ENCODE assay signal across 8 mouse cellular contexts in the genomic region with DNA sequence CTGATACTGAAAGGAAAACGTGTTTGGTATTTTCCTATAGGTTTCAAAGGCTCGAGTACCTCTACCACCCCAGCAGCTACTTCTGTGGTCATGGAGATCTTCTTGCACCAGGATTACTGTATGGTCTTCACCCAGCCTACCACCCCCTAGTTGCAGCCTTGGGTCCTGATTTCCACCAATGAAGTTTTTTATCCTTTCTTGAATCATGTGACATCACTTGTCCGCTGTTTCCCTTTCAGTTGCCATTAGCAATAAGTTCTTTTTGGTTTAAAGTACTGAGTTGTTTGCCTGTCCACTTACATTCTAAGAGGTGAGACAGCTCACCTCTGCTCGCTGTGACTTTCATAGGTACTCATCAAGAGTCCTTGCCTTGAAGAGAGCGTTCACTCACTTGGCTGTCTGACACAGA. TPM values are rescaled to one million over a fixed set of nuclear protein-coding genes. Genes with fewer than 3 reads are reported as not detected.
DNase-seq lines count a peak whose midpoint lies in the region; ATAC-seq and TF ChIP-seq lines count a peak whose summit lies in the region.

No protein-coding gene starts in this region.

- H3K27ac ChIP-seq in CH12.LX (ENCODE audit: insufficient read depth, low read depth): no peak overlapping the region
- no peak overlapping the region for H3K27ac ChIP-seq in embryonic facial prominence, embryonic 11.5 days (replicated peaks; ENCODE audit: low read depth, low read length)
- H3K27ac ChIP-seq in hindbrain, embryonic 15.5 days (replicated peaks): peak overlapping the region; percentile 83
- H3K27ac ChIP-seq in liver, embryonic 11.5 days (ENCODE audit: low read depth, low read length): peak overlapping the region; percentile 62; the same call in 1 of the 2 replicates

- H3K9me3 ChIP-seq in CH12.LX (replicated peaks; ENCODE audit: low read length): no peaks in the 10 kb centered on the region
- no peaks in the 10 kb centered on the region for H3K9me3 ChIP-seq in embryonic facial prominence, embryonic 11.5 days (replicated peaks; ENCODE audit: control insufficient read depth, low read length)
- no peaks in the 10 kb centered on the region for H3K9me3 ChIP-seq in hindbrain, embryonic 15.5 days
- no peaks in the 10 kb centered on the region for H3K9me3 ChIP-seq in liver, embryonic 11.5 days (ENCODE audit: control insufficient read depth, low read length)

- peaks cover 0 to 12% of the 10 kb centered on the region in 2 experiments; a peak in 2 of 4 replicates for H3K4me1 ChIP-seq in CH12.LX (ENCODE audit: control insufficient read depth in 1 of 2, insufficient read depth in 2 of 2)
- H3K4me1 ChIP-seq in embryonic facial prominence, embryonic 11.5 days (ENCODE audit: control insufficient read depth, insufficient read depth, low read length): no peaks in the 10 kb centered on the region
- peaks cover 11% of the 10 kb centered on the region for H3K4me1 ChIP-seq in hindbrain, embryonic 15.5 days (replicated peaks)
- H3K4me1 ChIP-seq in liver, embryonic 11.5 days (replicated peaks; ENCODE audit: control insufficient read depth, insufficient read depth, low read length): no peaks in the 10 kb centered on the region; the same call in 1 of the 2 replicates

- TF ChIP-seq RAD21 in CH12.LX (IDR thresholded peaks at IDR 0.05; ENCODE audit: low read depth, low read length): no peak

- H3K4me2 ChIP-seq in CH12.LX (ENCODE audit: insufficient read depth, low read depth, poor library complexity, severe bottlenecking) (peak overlapping the region; percentile 39), myocyte (ENCODE audit: low read depth) (peak overlapping the region; percentile 72)
- peak overlapping the region; percentile 62 for H3K4me2 ChIP-seq in embryonic facial prominence, embryonic 11.5 days (ENCODE audit: low read depth, low read length)
- H3K4me2 ChIP-seq in hindbrain, embryonic 15.5 days: peak overlapping the region; percentile 65
- peak overlapping the region; percentile 75 for H3K4me2 ChIP-seq in liver, embryonic 11.5 days

- in situ Hi-C loops in CH12.LX (cut with MboI; ENCODE audit: low pct_ligation_motif_present, low pct_unique_long_range_greater_than_20kb, low sequenced_read_pairs): no loop called here

- H3K79me2 ChIP-seq in CH12.LX (replicated peaks; ENCODE audit: control insufficient read depth, extremely low read depth, insufficient read depth, poor library complexity, severe bottlenecking): peaks cover 2% of the 10 kb centered on the region; the same call in 1 of the 2 replicates
- no peaks in the 10 kb centered on the region for H3K79me2 ChIP-seq in myocyte (ENCODE audit: control insufficient read depth, insufficient read depth)

- H3ac ChIP-seq in myocyte (ENCODE audit: control insufficient read depth, insufficient read length): peak overlapping the region; percentile 34

- peak overlapping the region; percentile 65 for H3K9ac ChIP-seq in CH12.LX (ENCODE audit: insufficient read depth, low read depth)
- H3K9ac ChIP-seq in embryonic facial prominence, embryonic 11.5 days (replicated peaks; ENCODE audit: low read length): peak overlapping the region; percentile 90
- H3K9ac ChIP-seq in hindbrain, embryonic 15.5 days: peak overlapping the region; percentile 70
- H3K9ac ChIP-seq in liver, embryonic 11.5 days (ENCODE audit: low read depth, low read length): peak overlapping the region; percentile 92

- dilution Hi-C loops in CH12.LX (cut with MboI; ENCODE audit: extremely low pct_ligation_motif_present, extremely low pct_unique_long_range_greater_than_20kb, low sequenced_read_pairs): no loop called here

- DNase-seq in gastrocnemius, adult 18-20 months (ENCODE audit: low spot score): peak; percentile 8
- no peak for DNase-seq in gastrocnemius, postnatal 14 days
- peak; percentile 47 for DNase-seq in CH12.LX (ENCODE audit: extremely low read depth)
- no peak for DNase-seq in embryonic facial prominence, embryonic 11.5 days (ENCODE audit: low spot score)
- no peak for DNase-seq in liver, embryonic 11.5 days (ENCODE audit: low spot score)
- no peak for DNase-seq in spleen, adult 18-20 months

- TF ChIP-seq CTCF in CH12.LX (conservative IDR thresholded peaks at IDR 0.05 in 1 of 2, IDR thresholded peaks at IDR 0.05 in 1 of 2; ENCODE audit: low read depth in 2 of 2, low read length in 2 of 2): no peak

- TF ChIP-seq EP300 in CH12.LX (IDR thresholded peaks at IDR 0.05; ENCODE audit: low read length): peak; percentile 35; the same call in 1 of the 2 replicates

- 50% methylated on average over 5 of the region's 5 CpGs for WGBS in embryonic facial prominence, embryonic 11.5 days
- WGBS in hindbrain, embryonic 15.5 days: 34% methylated on average over 5 of the region's 5 CpGs
- WGBS in liver, embryonic 11.5 days: 43% methylated on average over 5 of the region's 5 CpGs

- intact Hi-C loops in gastrocnemius, postnatal 14 days (cut with DNase I; ENCODE audit: low total_unique reads): no loop called here

- no peak for TF ChIP-seq POLR2A in CH12.LX (IDR thresholded peaks at IDR 0.05; ENCODE audit: low read depth, low read length)
- TF ChIP-seq POLR2A in myocyte (IDR thresholded peaks at IDR 0.05; ENCODE audit: insufficient read length, low read depth): no peak

- H3K4me3 ChIP-seq in CH12.LX (replicated peaks in 1 of 3; ENCODE audit: low read depth in 2 of 3, low read length in 2 of 3, poor library complexity in 1 of 3) (peak overlapping the region; percentile 79 to 88 (median 82)), myocyte (peak overlapping the region; percentile 63)
- peak overlapping the region; percentile 77 for H3K4me3 ChIP-seq in embryonic facial prominence, embryonic 11.5 days (ENCODE audit: low read depth, low read length)
- peak overlapping the region; percentile 64 for H3K4me3 ChIP-seq in hindbrain, embryonic 15.5 days
- peak overlapping the region; percentile 83 for H3K4me3 ChIP-seq in liver, embryonic 11.5 days (ENCODE audit: low read depth, low read length)

- H3K27me3 ChIP-seq in CH12.LX (replicated peaks) (no peaks in the 10 kb centered on the region), myocyte (ENCODE audit: control insufficient read depth, insufficient read depth, insufficient read length) (no peaks in the 10 kb centered on the region)
- no peaks in the 10 kb centered on the region for H3K27me3 ChIP-seq in embryonic facial prominence, embryonic 11.5 days (ENCODE audit: control insufficient read depth, insufficient read depth, low read length)
- H3K27me3 ChIP-seq in hindbrain, embryonic 15.5 days: no peaks in the 10 kb centered on the region
- no peaks in the 10 kb centered on the region for H3K27me3 ChIP-seq in liver, embryonic 11.5 days (replicated peaks; ENCODE audit: control insufficient read depth, insufficient read depth, low read length)

- ATAC-seq in embryonic facial prominence, embryonic 11.5 days (replicated peaks; ENCODE audit: insufficient number of reproducible peaks, low FRiP score, low TSS enrichment, low read depth): no peak; the same call in none of the 2 replicates
- ATAC-seq in hindbrain, embryonic 15.5 days (ENCODE audit: low FRiP score, low read depth): peak; percentile 82
- peak; percentile 69; the same call in 1 of the 2 replicates for ATAC-seq in liver, embryonic 11.5 days (replicated peaks; ENCODE audit: low FRiP score)

- H3K36me3 ChIP-seq in CH12.LX (replicated peaks in 1 of 2; ENCODE audit: control insufficient read depth in 1 of 2, insufficient read depth in 1 of 2, low read length in 1 of 2): peaks cover 0 to 17% of the 10 kb centered on the region in 2 experiments
- H3K36me3 ChIP-seq in embryonic facial prominence, embryonic 11.5 days (replicated peaks; ENCODE audit: control insufficient read depth, insufficient read depth, low read depth, low read length): no peaks in the 10 kb centered on the region
- H3K36me3 ChIP-seq in hindbrain, embryonic 15.5 days: peaks cover 11% of the 10 kb centered on the region
- no peaks in the 10 kb centered on the region for H3K36me3 ChIP-seq in liver, embryonic 11.5 days (ENCODE audit: control insufficient read depth, insufficient read depth, low read length)
- H3K36me3 ChIP-seq in myocyte (ENCODE audit: control insufficient read depth, insufficient read depth): no peaks in the 10 kb centered on the region

TF ChIP-seq in CH12.LX, 34 proteins besides CTCF, POLR2A, EP300 and RAD21:
- no peak for TF ChIP-seq CHD1 (IDR thresholded peaks at IDR 0.05; ENCODE audit: low read depth, low read length)
- TF ChIP-seq MAX (IDR thresholded peaks at IDR 0.05; ENCODE audit: low read length): 0 out of 2 replicates have a peak, but pooled peaks have one; percentile 48
- TF ChIP-seq PAX5 (IDR thresholded peaks at IDR 0.05; ENCODE audit: low read length): no peak
- 0 out of 2 replicates have a peak, but pooled peaks have one; percentile 0 for TF ChIP-seq HCFC1 (IDR thresholded peaks at IDR 0.05; ENCODE audit: low read depth, low read length)
- TF ChIP-seq CHD2 (IDR thresholded peaks at IDR 0.05; ENCODE audit: low read length): no peak

TF ChIP-seq in myocyte, 11 proteins besides CTCF, POLR2A, EP300 and RAD21:
- peak; percentile 51 for TF ChIP-seq USF1 (IDR thresholded peaks at IDR 0.05; ENCODE audit: low read depth)
- TF ChIP-seq MAX (IDR thresholded peaks at IDR 0.05; ENCODE audit: low read depth): no peak
- TF ChIP-seq CEBPB (IDR thresholded peaks at IDR 0.05; ENCODE audit: insufficient read depth, poor library complexity, severe bottlenecking): 0 out of 2 replicates have a peak, but pooled peaks have one; percentile 21

RNA-seq across cellular contexts. Expression of a gene that starts 0.6 kb away (rescaled TPM):
- 10 to 100 TPM in 1 of 2 experiments, 1 to 10 TPM in 1; 9.8 to 10.2 TPM for total RNA-seq in gastrocnemius, adult 18-20 months (2021)
- 1 to 10 TPM; 8.2 to 8.6 TPM for total RNA-seq in gastrocnemius, postnatal 14 days (2021)
- total RNA-seq in CH12.LX (2012; rRNA removed) (10.5 and 11.0 TPM in 2 replicates), CH12.LX (2014; rRNA removed) (25.2 and 26.2 TPM in 2 replicates)
- polyA plus RNA-seq in CH12.LX (2012; ENCODE audit: insufficient read length, low read depth) (11.6 and 12.6 TPM in 2 replicates), myocyte (2012; fragmentation: generic; extraction: Trizol) (5.1 TPM)
- 15.7 and 16.1 TPM in 2 replicates for polyA plus RNA-seq in embryonic facial prominence, embryonic 11.5 days (2014; fragmentation: Nextera tagmentation; extraction: Ambion mirVana)
- 10.1 and 10.3 TPM in 2 replicates for polyA plus RNA-seq in hindbrain, embryonic 15.5 days (2015; fragmentation: Nextera tagmentation; extraction: Ambion mirVana)
- 8.3 and 8.8 TPM in 2 replicates for polyA plus RNA-seq in liver, embryonic 11.5 days (2014; fragmentation: Nextera tagmentation; extraction: Ambion mirVana)

Comparison
In these comparisons a context has a peak if more than half of its experiments do, and no peak if none do; other contexts are left out.
1. DNase-seq: peak in gastrocnemius, adult 18-20 months (single experiment) and CH12.LX (single experiment); none in gastrocnemius, postnatal 14 days (single experiment), embryonic facial prominence, embryonic 11.5 days (single experiment), liver, embryonic 11.5 days (single experiment) and spleen, adult 18-20 months (0 of 2).
2. H3K27ac ChIP-seq: peak in hindbrain, embryonic 15.5 days (single experiment) and liver, embryonic 11.5 days (single experiment); none in CH12.LX (single experiment) and embryonic facial prominence, embryonic 11.5 days (single experiment).
3. Peak in every context shown above with its lines, with median percentiles within 50 percentile points of each other: H3K4me2 ChIP-seq, H3K4me3 ChIP-seq and H3K9ac ChIP-seq.